Mouse (Mus musculus) kidney, postnatal 4 days (tissue): Measurements from ENCODE around the gene Cd247.
A peak's percentile ranks its signal among the peaks of the same experiment; 100 is the strongest.

Experiments used
- DNase-seq, 2 experiments: peaks; one replicate each; pipeline ENCODE4 v3.0.0; 2021; ENCODE audit warnings: mixed read lengths in 2 of 2

Cd247 gene

DNA sequence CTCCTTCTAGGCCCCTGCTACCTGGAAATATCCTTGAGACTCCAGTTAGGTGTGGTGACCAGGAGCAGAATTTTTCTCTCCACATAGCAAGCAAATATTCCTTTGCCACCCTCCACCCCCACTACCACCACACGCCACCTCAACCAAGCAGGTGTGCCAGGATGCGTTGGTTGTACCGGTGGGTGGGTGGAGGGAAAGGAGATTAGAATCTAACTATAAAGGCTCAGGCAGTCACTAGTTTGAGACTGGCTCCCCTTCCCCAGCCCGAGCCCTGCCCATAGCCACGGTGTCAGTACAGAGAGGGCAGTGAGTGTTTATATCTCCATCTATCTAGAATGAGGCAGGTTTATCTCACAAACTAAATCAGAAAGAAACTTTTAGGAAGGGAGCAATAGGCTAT is 39.7 kb downstream of the Cd247 start:
- no peak for DNase-seq

GRCm38 (mm10) chr1:165828615-165829014 is 40.1 kb downstream of the Cd247 start:
- DNase-seq = no peak

- no peak for DNase-seq
Observed at GRCm38 (mm10) chr1:165829890-165830289, 41.4 kb downstream of the Cd247 start.

DNA sequence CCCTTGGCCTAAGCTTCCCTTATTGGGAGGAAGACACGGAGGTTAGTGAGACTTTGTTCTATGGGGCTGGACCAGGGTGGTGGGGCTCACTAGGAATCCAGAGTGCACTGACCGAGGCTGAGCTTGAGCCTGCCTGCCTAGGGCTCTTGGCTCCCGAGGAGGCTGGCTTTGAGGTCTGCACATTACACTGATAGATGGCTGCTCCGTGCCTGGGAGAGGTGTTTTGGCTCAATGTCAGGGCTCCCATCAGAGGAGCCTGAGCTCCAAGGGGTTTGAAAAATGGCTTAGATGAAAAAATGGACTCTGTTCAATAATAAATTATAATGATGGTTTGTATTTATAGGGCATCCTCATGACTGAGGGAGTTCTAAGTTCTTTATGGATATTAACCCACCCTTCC is 44.8 kb downstream of the Cd247 start:
- DNase-seq = no peak

GRCm38 (mm10) chr1:165833910-165834632 is 45.6 kb downstream of the Cd247 start:
- DNase-seq = no peak

- DNase-seq = no peak
Observed at GRCm38 (mm10) chr1:165834633-165834975, 46.1 kb downstream of the Cd247 start.

DNA sequence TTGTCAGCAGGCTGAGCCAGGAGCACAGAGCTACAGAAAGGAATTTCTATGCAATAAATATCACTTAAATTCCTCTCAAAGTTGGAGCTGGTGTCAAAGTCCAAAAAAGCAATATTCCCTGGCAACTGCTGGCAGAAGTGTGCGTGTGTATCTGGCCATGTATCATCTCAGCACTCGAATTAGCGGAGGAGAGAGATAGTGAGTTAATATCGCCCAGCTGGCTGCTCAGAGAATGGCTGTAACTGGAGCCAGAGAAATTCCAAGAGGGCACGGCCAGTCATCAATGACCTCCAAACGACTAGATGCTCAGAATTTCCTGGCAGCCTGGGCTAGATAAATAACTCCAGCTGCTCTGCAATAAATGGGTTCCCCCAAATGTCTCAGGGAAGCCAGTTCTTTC is 48.0 kb downstream of the Cd247 start:
- DNase-seq = peak; percentile 51 to 65

DNA sequence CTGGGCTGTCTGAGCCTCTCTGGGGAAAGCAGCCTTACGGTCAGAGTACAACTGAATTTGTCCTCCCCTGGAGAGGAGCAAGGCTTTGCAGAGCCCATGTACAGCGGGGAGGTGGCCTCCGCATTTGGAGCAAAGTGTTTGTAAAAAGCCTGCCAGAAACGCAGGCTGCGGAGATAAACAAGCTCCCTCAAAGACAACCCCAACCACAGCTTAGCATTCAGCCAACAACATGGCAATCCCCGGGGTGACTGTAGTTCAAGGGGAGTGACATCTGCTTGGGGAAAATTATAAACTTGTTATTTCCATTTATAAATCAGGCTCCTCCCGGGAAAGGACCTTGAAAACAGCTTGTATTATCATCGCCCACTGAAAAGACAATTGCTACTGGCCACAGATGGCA is 49.1 kb downstream of the Cd247 start:
- peak; percentile 35 to 52 for DNase-seq

GRCm38 (mm10) chr1:165839201-165839600 is 50.7 kb downstream of the Cd247 start:
- DNase-seq = no peak

DNA sequence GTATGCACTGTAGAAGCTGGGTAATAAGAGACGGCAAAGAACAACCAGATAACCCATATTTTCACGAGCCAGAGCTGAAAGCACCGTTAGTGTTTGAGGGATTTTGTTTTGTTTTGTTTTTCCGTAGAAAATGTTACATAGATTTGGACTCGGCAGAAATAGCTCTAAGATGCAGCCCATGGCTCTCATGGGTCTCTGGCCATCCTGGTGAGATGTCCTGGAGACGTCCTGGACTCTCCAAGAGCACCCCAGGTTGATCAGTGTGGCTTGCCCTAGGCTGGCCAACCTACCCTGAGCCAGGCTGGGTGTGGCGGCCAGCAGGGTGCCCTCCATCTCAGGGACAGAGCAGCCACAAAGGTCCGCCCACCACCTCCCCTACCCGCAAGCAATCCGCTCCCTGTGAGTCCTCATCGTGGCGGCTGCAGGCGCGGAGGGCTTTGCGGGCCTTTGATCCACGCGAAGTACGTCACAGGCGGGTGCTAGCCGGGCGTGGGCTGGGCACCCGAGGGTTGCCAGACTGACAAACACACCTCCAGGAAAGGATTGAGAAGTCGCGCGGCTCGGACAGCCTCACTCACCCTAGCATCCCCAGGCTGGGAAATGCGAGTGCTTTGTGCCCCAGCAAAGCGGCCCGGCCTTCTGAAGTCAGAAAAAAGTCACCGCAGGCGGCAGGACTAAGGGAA is 52.2 kb downstream of the Cd247 start:
- peak; percentile 32 to 54 for DNase-seq

DNA sequence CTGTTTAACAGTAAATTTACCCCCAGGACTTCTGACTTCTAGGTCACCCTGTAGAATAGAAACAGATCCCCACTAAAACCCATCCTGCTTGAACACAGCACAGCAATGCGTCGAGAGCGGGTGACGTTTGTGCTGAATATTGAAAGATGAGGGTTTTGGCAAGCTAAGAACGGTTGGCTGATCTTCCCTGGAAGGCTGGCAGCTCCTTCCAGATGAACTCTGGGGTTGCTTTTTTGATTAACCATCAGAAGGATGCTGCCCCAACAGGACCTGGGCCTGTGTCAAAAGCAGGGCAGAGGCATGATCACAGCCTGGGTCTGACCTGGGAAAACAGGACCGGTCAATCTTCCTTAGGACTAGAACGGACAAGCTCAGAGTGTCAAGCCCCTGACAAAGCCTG is 53.7 kb downstream of the Cd247 start:
- no peak for DNase-seq

GRCm38 (mm10) chr1:165843586-165843985 is 55.1 kb downstream of the Cd247 start:
- no peak for DNase-seq

DNA sequence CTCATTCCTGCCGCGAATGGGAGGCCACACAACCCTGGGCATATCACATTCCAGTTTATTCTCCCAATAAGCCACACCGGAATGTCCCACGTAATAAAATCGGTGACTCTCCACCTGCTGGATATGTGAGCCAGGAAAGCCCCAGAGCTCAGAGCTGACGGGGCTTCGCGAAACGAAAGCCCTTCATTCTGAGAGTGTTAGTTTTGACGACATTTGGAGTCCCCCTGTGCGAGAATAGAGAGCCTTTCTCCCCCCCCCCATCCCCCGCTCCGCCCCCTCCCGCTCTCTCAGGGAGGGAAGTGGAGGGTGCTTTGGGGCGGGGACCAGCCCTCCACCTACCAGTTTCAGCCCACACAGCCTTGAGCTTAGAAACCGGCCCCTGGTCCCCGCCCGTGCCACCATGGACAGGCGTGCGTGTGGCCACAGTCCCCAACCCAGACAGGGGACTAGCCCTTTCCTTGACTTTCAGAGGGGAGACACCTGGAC is 56.0 kb downstream of the Cd247 start:
- DNase-seq = peak; percentile 41 to 55

GRCm38 (mm10) chr1:165844956-165845355 is 56.5 kb downstream of the Cd247 start:
- DNase-seq = peak; percentile 55 to 70

- DNase-seq = peak; percentile 27 to 36
Observed at GRCm38 (mm10) chr1:165845366-165845765, 56.9 kb downstream of the Cd247 start.

GRCm38 (mm10) chr1:165848417-165848816 is 59.9 kb downstream of the Cd247 start:
- no peak for DNase-seq

- peak in 1 of 2 experiments; percentile 27 for DNase-seq
Observed at GRCm38 (mm10) chr1:165848881-165849280, 60.4 kb downstream of the Cd247 start.

DNA sequence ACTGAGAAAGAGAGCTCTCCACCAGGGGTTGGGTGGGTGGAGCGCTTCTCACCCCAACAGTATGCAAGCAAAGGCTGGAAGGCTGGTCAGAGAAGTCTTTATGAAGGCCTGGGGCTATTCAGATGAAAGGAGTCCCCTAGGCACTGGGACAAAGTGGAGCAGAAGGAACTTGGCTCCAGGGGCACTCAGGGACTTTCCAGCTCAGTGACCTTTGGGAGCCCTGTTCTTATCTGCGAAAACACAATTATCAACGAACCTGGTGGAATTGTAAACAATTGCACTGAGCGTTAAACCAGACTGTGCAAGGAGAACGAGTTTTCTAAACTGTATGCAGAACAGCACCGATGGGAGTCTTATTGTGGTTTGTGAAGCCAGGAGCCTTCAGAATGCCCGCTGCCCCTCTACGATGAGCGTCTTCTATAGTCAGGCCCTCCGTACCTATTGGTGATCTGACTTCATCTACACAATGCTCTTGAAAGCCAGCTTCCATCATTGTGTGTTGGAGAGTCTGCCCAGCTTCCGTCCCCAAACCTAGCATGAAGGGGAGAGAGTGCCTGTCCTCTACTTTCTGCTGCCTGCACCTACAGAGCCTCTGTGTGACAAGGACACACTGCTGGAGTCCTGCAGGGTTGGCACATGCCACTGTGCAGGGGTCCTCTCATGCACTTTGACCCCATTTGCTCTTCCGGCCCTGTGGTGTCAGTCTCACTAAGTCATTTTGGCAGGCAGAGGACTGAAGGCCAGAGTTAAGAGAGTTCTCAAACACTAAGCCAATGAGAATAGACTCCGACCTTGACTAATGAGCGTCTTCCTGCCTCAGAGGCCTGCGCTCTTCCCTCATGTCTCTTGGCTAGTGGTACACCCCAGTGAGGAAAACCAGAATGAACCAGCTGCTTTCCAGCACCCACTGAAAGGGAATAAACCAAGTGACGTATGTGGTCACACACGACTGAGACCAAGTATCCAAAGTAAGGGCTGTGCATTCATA is 61.3 kb downstream of the Cd247 start:
- DNase-seq = no peak

DNA sequence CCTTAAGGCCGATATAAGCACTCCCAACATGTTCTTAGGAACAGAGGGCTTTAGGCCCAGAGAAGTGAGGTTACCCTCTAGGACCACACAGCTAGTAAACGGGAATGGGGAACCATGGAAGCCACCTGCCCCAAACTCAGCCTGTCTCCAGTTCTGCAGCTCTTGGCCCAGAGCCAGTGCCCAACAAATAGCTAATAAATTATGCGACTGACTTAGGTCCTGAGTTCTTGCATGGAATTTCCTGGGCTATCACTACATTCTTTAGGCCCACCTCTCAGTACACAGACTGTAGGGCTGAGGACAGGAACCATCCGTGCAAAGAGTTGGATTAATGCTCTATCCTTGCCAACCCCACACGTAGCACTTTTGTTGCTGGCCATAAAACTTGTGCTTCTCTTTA is 63.6 kb downstream of the Cd247 start:
- DNase-seq = peak in 1 of 2 experiments; percentile 53

GRCm38 (mm10) chr1:165853131-165853721 is 64.7 kb downstream of the Cd247 start:
- DNase-seq = no peak

- peak; percentile 85 to 89 for DNase-seq
Observed at GRCm38 (mm10) chr1:165853729-165854420, 65.4 kb downstream of the Cd247 start.
